Mouse (Mus musculus) MN1 (cell line): ENCODE measurements around the gene Gm11756.
"Not testable (repeated sequence)": the region's sequence is repeated elsewhere in the genome, so short reads cannot be mapped to it uniquely, and the experiment has no call there.

Source experiments
- DNase-seq: peaks from one replicate; pipeline ENCODE4 v3.0.0-alpha.2; 2016; ENCODE audit warnings: low spot score

Gm11756 gene

DNA sequence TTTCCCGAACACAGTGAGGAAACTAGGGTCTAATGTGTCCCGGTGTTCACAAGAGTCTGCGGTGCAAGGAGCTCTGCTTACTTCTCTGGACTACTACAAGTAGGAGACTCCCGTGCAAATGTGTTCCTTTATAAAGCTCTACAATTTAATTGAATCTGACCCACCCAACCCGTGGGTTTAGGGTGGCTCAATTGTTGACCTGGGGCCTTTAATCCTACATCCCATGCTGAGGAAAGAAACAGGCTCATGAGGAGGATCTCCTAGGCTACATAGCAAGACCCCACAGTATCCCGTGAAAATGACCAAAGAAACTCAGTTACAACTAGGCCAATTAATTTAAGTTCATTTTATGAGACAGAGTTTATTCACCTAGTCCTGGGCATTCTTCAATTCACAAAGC, at the start of gene Gm11756:
TSS of gene Gm11756 (minus strand) at position 101 of the 400 bp plus-strand sequence.
- not testable (repeated sequence) for DNase-seq

DNA sequence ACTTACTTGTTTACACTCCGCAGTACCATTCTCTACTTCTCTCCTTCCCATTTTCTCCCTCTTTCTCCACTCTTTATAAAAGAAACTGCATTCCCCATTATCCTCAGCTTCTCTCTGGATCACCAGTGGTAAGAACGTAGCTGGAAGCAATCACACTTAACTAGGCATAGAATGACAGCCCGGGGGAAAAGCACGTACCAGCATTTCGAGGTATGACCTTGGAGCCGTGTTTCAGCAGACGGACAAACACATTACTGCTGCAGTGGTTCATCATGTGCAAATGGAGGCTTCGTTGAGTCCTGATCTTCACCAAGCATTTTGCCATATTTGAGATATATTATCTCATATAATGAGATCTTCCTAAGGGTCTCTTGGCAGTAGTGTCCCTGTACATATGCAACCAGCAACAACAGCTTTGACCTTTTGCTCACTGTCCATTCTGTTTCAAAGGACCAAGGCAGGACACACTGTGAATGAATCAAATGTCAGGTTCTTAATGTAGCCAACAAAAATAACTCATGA, 29.9 kb upstream of the Gm11756 start, which contains the start of gene 2310002L09Rik:
TSS of gene 2310002L09Rik (minus strand) at position 472 of the 522 bp plus-strand sequence.
- DNase-seq: no peak

DNA sequence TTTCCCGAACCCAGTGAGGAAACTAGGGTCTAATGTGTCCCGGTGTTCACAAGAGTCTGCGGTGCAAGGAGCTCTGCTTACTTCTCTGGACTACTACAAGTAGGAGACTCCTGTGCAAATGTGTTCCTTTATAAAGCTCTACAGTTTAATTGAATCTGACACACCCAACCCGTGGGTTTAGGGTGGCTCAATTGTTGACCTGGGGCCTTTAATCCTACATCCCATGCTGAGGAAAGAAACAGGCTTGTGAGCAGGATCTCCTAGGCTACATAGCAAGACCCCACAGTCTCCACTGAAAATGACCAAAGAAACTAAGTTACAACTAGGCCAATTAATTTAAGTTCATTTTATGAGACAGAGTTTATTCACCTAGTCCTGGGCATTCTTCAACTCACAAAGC, 14.7 kb downstream of the Gm11756 start, which contains the start of gene Gm13871:
TSS of gene Gm13871 (minus strand) at position 101 of the 400 bp plus-strand sequence.
- DNase-seq: not testable (repeated sequence)

DNA sequence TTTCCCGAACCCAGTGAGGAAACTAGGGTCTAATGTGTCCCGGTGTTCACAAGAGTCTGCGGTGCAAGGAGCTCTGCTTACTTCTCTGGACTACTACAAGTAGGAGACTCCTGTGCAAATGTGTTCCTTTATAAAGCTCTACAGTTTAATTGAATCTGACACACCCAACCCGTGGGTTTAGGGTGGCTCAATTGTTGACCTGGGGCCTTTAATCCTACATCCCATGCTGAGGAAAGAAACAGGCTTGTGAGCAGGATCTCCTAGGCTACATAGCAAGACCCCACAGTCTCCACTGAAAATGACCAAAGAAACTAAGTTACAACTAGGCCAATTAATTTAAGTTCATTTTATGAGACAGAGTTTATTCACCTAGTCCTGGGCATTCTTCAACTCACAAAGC, 29.5 kb downstream of the Gm11756 start, which contains the start of gene Gm11757:
TSS of gene Gm11757 (minus strand) at position 101 of the 400 bp plus-strand sequence.
- DNase-seq: not testable (repeated sequence)

DNA sequence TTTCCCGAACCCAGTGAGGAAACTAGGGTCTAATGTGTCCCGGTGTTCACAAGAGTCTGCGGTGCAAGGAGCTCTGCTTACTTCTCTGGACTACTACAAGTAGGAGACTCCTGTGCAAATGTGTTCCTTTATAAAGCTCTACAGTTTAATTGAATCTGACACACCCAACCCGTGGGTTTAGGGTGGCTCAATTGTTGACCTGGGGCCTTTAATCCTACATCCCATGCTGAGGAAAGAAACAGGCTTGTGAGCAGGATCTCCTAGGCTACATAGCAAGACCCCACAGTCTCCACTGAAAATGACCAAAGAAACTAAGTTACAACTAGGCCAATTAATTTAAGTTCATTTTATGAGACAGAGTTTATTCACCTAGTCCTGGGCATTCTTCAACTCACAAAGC, 44.4 kb downstream of the Gm11756 start, which contains the start of gene Gm11758:
TSS of gene Gm11758 (minus strand) at position 101 of the 400 bp plus-strand sequence.
- DNase-seq: not testable (repeated sequence)
